ENCODE assay signal across 15 mouse cellular contexts in the genomic region with DNA sequence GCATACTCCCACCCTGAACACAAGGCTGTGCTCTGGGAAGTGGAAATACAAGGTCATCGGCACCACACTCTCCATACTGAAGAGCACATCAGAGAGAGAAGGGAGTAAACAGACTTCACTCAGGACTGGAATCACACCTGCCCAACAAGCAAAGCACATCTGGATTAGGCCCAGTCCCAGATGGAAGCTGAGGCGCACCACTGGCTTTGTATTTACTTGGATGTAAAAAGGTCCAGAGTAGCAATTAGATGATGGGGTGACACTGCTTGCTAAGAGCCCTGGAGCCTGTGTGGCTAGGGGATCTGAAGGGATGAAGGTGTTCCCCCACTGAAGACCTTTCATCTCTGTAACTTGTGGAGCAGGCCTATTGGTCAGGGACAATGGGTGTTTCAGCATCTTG.
"Had no signal": no experiment of that assay in that cellular context is flagged by ENCODE, and none has a peak within 500 bp of the region (broad histone marks: within the 10 kb centered on the region; RNA-seq: fewer than 3 reads in every experiment).

No protein-coding gene starts in this region.

- DNase-seq: retina, postnatal 1 day; right cerebral cortex, adult 18-20 months; right cerebral cortex, postnatal 14 days; right cerebral cortex, postnatal 25 days; right cerebral cortex, postnatal 4 days; spleen, adult 18-20 months; thymus, adult 18-20 months; thymus, adult 2 months; thymus, postnatal 14 days; thymus, postnatal 25 days; thymus, postnatal 36 days; thymus, postnatal 4 days had no signal

- H3K4me2 ChIP-seq: neural tube, embryonic 15.5 days; stomach, embryonic 15.5 days had no signal

- H3K27me3 ChIP-seq: neural tube, embryonic 15.5 days; stomach, embryonic 15.5 days had no signal

- H3K36me3 ChIP-seq: neural tube, embryonic 15.5 days; stomach, embryonic 15.5 days had no signal

- H3K4me3 ChIP-seq: neural tube, embryonic 15.5 days; stomach, embryonic 15.5 days had no signal

- H3K9me3 ChIP-seq: neural tube, embryonic 15.5 days; stomach, embryonic 15.5 days had no signal

- H3K9ac ChIP-seq: neural tube, embryonic 15.5 days; stomach, embryonic 15.5 days had no signal

- H3K27ac ChIP-seq: neural tube, embryonic 15.5 days; stomach, embryonic 15.5 days; stomach, postnatal 0 days had no signal

- H3K4me1 ChIP-seq: stomach, embryonic 15.5 days had no signal
